Mouse (Mus musculus) kidney, adult 2 months (tissue): Measurements from ENCODE around the gene Arhgdib.

ENCODE experiments used
- CTCF ChIP-seq: fragments of 200-500 bp; conservative IDR thresholded peaks from 2 replicates; pipeline ENCODE4 v1.5.1; 2011; ENCODE audit warnings: low read depth, mild to moderate bottlenecking, control low read depth, low read length, moderate library complexity, mixed read lengths; ENCODE audit not compliant: insufficient read depth, insufficient read length
- POLR2A ChIP-seq: fragments of 200-500 bp; IDR thresholded peaks from one replicate; pipeline ENCODE4 v1.6.1; 2011; ENCODE audit warnings: low read depth, low read length, control low read depth

- no peak for TF ChIP-seq POLR2A
- TF ChIP-seq CTCF = no peak
Observed at GRCm38 (mm10) chr6:136898954-136899353, 42.7 kb downstream of the Arhgdib start.
